In genomic region chr17:30818543-30818942, GRCm38 (mm10) we compare ENCODE assay signal across 17 mouse cellular contexts.
DNase-seq lines count a peak whose midpoint lies in the region; ATAC-seq and TF ChIP-seq lines count a peak whose summit lies in the region.
"Had no signal": no experiment of that assay in that cellular context is flagged by ENCODE, and none has a peak within 500 bp of the region (broad histone marks: within the 10 kb centered on the region; RNA-seq: fewer than 3 reads in every experiment).

No protein-coding gene starts in this region.

- no peaks in the 10 kb centered on the region for H3K9me3 ChIP-seq in kidney, embryonic 16.5 days (ENCODE audit: low read length)
- H3K9me3 ChIP-seq in midbrain, postnatal 0 days (ENCODE audit: low read length) = no peaks in the 10 kb centered on the region
- no peaks in the 10 kb centered on the region; the same call in 1 of the 2 replicates for H3K9me3 ChIP-seq in midbrain, embryonic 10.5 days (replicated peaks)
- no peaks in the 10 kb centered on the region for H3K9me3 ChIP-seq in ES-E14 (ENCODE audit: control insufficient read depth, insufficient read depth, low read depth, low read length)
- no peaks in the 10 kb centered on the region for H3K9me3 ChIP-seq in hindbrain, embryonic 13.5 days
- H3K9me3 ChIP-seq: kidney, embryonic 15.5 days had no signal

- H3K9ac ChIP-seq in kidney, embryonic 16.5 days (replicated peaks; ENCODE audit: low read length) = no peak overlapping the region
- no peak overlapping the region for H3K9ac ChIP-seq in midbrain, postnatal 0 days (replicated peaks; ENCODE audit: low read length, poor library complexity, severe bottlenecking)
- no peak overlapping the region for H3K9ac ChIP-seq in ES-E14 (ENCODE audit: insufficient read depth, low read depth, low read length, poor library complexity, severe bottlenecking)
- no peak overlapping the region for H3K9ac ChIP-seq in hindbrain, embryonic 13.5 days
- H3K9ac ChIP-seq: kidney, embryonic 15.5 days had no signal

- H3K4me3 ChIP-seq in kidney, adult 2 months (ENCODE audit: insufficient read depth, low read depth, low read length) = no peak overlapping the region
- no peak overlapping the region for H3K4me3 ChIP-seq in kidney, embryonic 16.5 days (ENCODE audit: low read length)
- H3K4me3 ChIP-seq in midbrain, postnatal 0 days (ENCODE audit: low read depth, low read length) = no peak overlapping the region
- H3K4me3 ChIP-seq in midbrain, embryonic 10.5 days = no peak overlapping the region
- no peak overlapping the region for H3K4me3 ChIP-seq in ES-E14 (ENCODE audit: insufficient read depth in 1 of 2, low read depth in 1 of 2, low read length in 2 of 2, poor library complexity in 1 of 2, severe bottlenecking in 1 of 2)
- no peak overlapping the region for H3K4me3 ChIP-seq in hindbrain, embryonic 13.5 days
- H3K4me3 ChIP-seq: kidney, embryonic 15.5 days; myocyte had no signal

- no peak overlapping the region for H3K27ac ChIP-seq in kidney, adult 2 months (ENCODE audit: insufficient read depth, low read depth, low read length)
- no peak overlapping the region for H3K27ac ChIP-seq in kidney, embryonic 16.5 days (ENCODE audit: low read length)
- no peak overlapping the region for H3K27ac ChIP-seq in midbrain, postnatal 0 days (ENCODE audit: low read depth, low read length)
- H3K27ac ChIP-seq in midbrain, embryonic 10.5 days (replicated peaks) = no peak overlapping the region
- H3K27ac ChIP-seq in ES-E14 (ENCODE audit: insufficient read depth, low read depth, low read length, poor library complexity, severe bottlenecking) = no peak overlapping the region
- H3K27ac ChIP-seq in hindbrain, embryonic 13.5 days = no peak overlapping the region
- H3K27ac ChIP-seq: kidney, embryonic 15.5 days had no signal

- no peak overlapping the region for H3K4me2 ChIP-seq in kidney, embryonic 16.5 days (replicated peaks; ENCODE audit: low read depth, low read length)
- no peak overlapping the region for H3K4me2 ChIP-seq in midbrain, postnatal 0 days (ENCODE audit: low read depth, low read length, poor library complexity, severe bottlenecking)
- no peak overlapping the region for H3K4me2 ChIP-seq in hindbrain, embryonic 13.5 days
- H3K4me2 ChIP-seq: heart, embryonic 11.5 days; kidney, embryonic 15.5 days; midbrain, embryonic 11.5 days had no signal

- in situ Hi-C loops in ES-E14 (cut with MboI; ENCODE audit: low sequenced_read_pairs in 2 of 2, unreplicated experiment in 2 of 2) = loop anchor here in 1 of 2 experiments (10.0 kb wide), 1 partner anchor 364 kb away; no protein-coding TSS in a partner anchor

- no peak for ATAC-seq in kidney, embryonic 16.5 days (ENCODE audit: low FRiP score, low TSS enrichment)
- ATAC-seq in midbrain, postnatal 0 days (ENCODE audit: low FRiP score) = no peak
- ATAC-seq in megakaryocyte progenitor cell, adult 5-6 weeks (replicated peaks; ENCODE audit: poor library complexity) = no peak
- ATAC-seq in hindbrain, embryonic 13.5 days (ENCODE audit: low FRiP score) = no peak
- ATAC-seq: forebrain, embryonic 16.5 days had no signal

- H3K36me3 ChIP-seq in kidney, adult 2 months (ENCODE audit: control insufficient read depth, insufficient read depth, low read length) = no peaks in the 10 kb centered on the region
- H3K36me3 ChIP-seq in kidney, embryonic 16.5 days (ENCODE audit: insufficient read depth, low read length) = no peaks in the 10 kb centered on the region
- no peaks in the 10 kb centered on the region for H3K36me3 ChIP-seq in midbrain, postnatal 0 days (ENCODE audit: insufficient read depth, low read length)
- no peaks in the 10 kb centered on the region for H3K36me3 ChIP-seq in midbrain, embryonic 10.5 days
- H3K36me3 ChIP-seq in ES-E14 (ENCODE audit: control insufficient read depth, insufficient read depth, low read length, poor library complexity, severe bottlenecking) = peaks cover 3% of the 10 kb centered on the region; the same call in 1 of the 2 replicates
- no peaks in the 10 kb centered on the region for H3K36me3 ChIP-seq in hindbrain, embryonic 13.5 days
- H3K36me3 ChIP-seq: kidney, embryonic 15.5 days had no signal

- H3K4me1 ChIP-seq in kidney, adult 2 months (ENCODE audit: control insufficient read depth, insufficient read depth, low read length) = no peaks in the 10 kb centered on the region
- H3K4me1 ChIP-seq in kidney, embryonic 16.5 days (ENCODE audit: insufficient read depth, low read length) = no peaks in the 10 kb centered on the region
- no peaks in the 10 kb centered on the region for H3K4me1 ChIP-seq in midbrain, postnatal 0 days (ENCODE audit: insufficient read depth, low read length)
- H3K4me1 ChIP-seq in midbrain, embryonic 10.5 days = peaks cover 10% of the 10 kb centered on the region
- H3K4me1 ChIP-seq in ES-E14 (ENCODE audit: control insufficient read depth in 2 of 2, insufficient read depth in 2 of 2, low read length in 2 of 2, poor library complexity in 1 of 2) = peaks cover 0 to 9% of the 10 kb centered on the region in 2 experiments; a peak in 1 of 4 replicates
- no peaks in the 10 kb centered on the region for H3K4me1 ChIP-seq in hindbrain, embryonic 13.5 days (replicated peaks)
- H3K4me1 ChIP-seq: kidney, embryonic 15.5 days had no signal

- WGBS in kidney, adult 2 months = 94% methylated on average over 5 of the region's 5 CpGs
- 94% methylated on average over 5 of the region's 5 CpGs for WGBS in kidney, embryonic 16.5 days
- 93% methylated on average over 5 of the region's 5 CpGs for WGBS in midbrain, postnatal 0 days
- WGBS in midbrain, embryonic 10.5 days = 92% methylated on average over 5 of the region's 5 CpGs
- WGBS in hindbrain, embryonic 13.5 days = 96% methylated on average over 5 of the region's 5 CpGs

- H3K27me3 ChIP-seq in kidney, adult 2 months (replicated peaks; ENCODE audit: control insufficient read depth, insufficient read depth, low read length) = no peaks in the 10 kb centered on the region
- H3K27me3 ChIP-seq in kidney, embryonic 16.5 days (ENCODE audit: insufficient read depth, low read length) = no peaks in the 10 kb centered on the region
- H3K27me3 ChIP-seq in midbrain, postnatal 0 days (ENCODE audit: insufficient read depth, low read length) = no peaks in the 10 kb centered on the region
- H3K27me3 ChIP-seq in midbrain, embryonic 10.5 days (ENCODE audit: low read depth, poor library complexity, severe bottlenecking) = no peaks in the 10 kb centered on the region
- H3K27me3 ChIP-seq in hindbrain, embryonic 13.5 days = no peaks in the 10 kb centered on the region

- peak; percentile 9 for DNase-seq in kidney, adult 2 months
- no peak for DNase-seq in midbrain, postnatal 0 days (ENCODE audit: low spot score)
- DNase-seq in midbrain, embryonic 10.5 days (ENCODE audit: low spot score) = no peak
- DNase-seq in ES-E14 (ENCODE audit: low read depth, low spot score) = peak; percentile 40
- DNase-seq in brain, embryonic 14.5 days (ENCODE audit: low read depth) = no peak
- DNase-seq: cerebellum, adult 9-11 months; gastrocnemius, postnatal 14 days; layer of hippocampus, adult 9-11 months; right cerebral cortex, adult 18-20 months had no signal

- TF ChIP-seq POLR2A in kidney, adult 2 months (IDR thresholded peaks at IDR 0.05; ENCODE audit: low read depth, low read length) = no peak
- no peak for TF ChIP-seq POLR2A in brain, embryonic 14.5 days (IDR thresholded peaks at IDR 0.05; ENCODE audit: borderline replicate concordance, extremely low read depth, insufficient read depth, insufficient read length, poor library complexity, severe bottlenecking)

- 0 out of 2 replicates have a peak, but pooled peaks have one; percentile 20 for TF ChIP-seq CTCF in kidney, adult 2 months (conservative IDR thresholded peaks at IDR 0.05; ENCODE audit: insufficient read depth, insufficient read length, low read depth, low read length)
- peak; percentile 49 for TF ChIP-seq CTCF in midbrain, postnatal 0 days (IDR thresholded peaks at IDR 0.05)
- peak; percentile 3; the same call in 1 of the 2 replicates for TF ChIP-seq CTCF in brain, embryonic 14.5 days (IDR thresholded peaks at IDR 0.05; ENCODE audit: borderline replicate concordance, extremely low read depth, insufficient read depth, insufficient read length)

TF ChIP-seq in ES-E14, 5 proteins besides CTCF, POLR2A, EP300 and RAD21:
- TF ChIP-seq MAFK (IDR thresholded peaks at IDR 0.05; ENCODE audit: insufficient read depth, low read depth, low read length) = no peak
- peak; percentile 39; the same call in 1 of the 2 replicates for TF ChIP-seq ZNF384 (IDR thresholded peaks at IDR 0.05; ENCODE audit: low read depth, low read length)
- TF ChIP-seq CHD2 (IDR thresholded peaks at IDR 0.05; ENCODE audit: low read depth, low read length) = no peak

Comparison
In these comparisons a context has a peak if more than half of its experiments do, and no peak if none do; other contexts are left out.
1. DNase-seq: peak in kidney, adult 2 months (single experiment) and ES-E14 (single experiment); none in midbrain, postnatal 0 days (single experiment), midbrain, embryonic 10.5 days (single experiment) and brain, embryonic 14.5 days (single experiment).
2. Peak in every context shown above with its lines, with median percentiles within 50 percentile points of each other: CTCF ChIP-seq.